Mouse (Mus musculus) heart, embryonic 15.5 days (tissue): ENCODE data around the gene Abhd12. TPM values are rescaled to one million over a fixed set of nuclear protein-coding genes. Genes with fewer than 3 reads are reported as not detected.

Experiments used
- ATAC-seq: fragments of 200-750 bp; cut with Nextera tagmentation; replicated peaks from 2 replicates; pipeline ENCODE4 v1.8.0; 2017; ENCODE audit warnings: low read depth, moderate TSS enrichment; ENCODE audit not compliant: insufficient number of reproducible peaks, insufficient read depth, low FRiP score
- H3K27ac ChIP-seq: fragments of 300-500 bp; sonication (generic); 2 replicates; pipeline ENCODE4 v1.5.1; 2015; ENCODE audit warnings: mild to moderate bottlenecking, inconsistent platforms
- H3K27me3 ChIP-seq: fragments of 300-500 bp; sonication (generic); 2 replicates; pipeline ENCODE4 v1.6.1; 2015; ENCODE audit warnings: inconsistent platforms
- H3K36me3 ChIP-seq: fragments of 300-500 bp; sonication (generic); 2 replicates; pipeline ENCODE4 v1.6.1; 2015; ENCODE audit warnings: mild to moderate bottlenecking, inconsistent platforms
- H3K4me1 ChIP-seq: fragments of 300-500 bp; sonication (generic); replicated peaks from 2 replicates; pipeline ENCODE4 v1.6.1; 2015; ENCODE audit warnings: inconsistent platforms
- H3K4me2 ChIP-seq: fragments of 300-500 bp; sonication (generic); 2 replicates; pipeline ENCODE4 v1.6.1; 2015; ENCODE audit warnings: inconsistent platforms, mild to moderate bottlenecking, moderate library complexity
- H3K4me3 ChIP-seq: fragments of 300-500 bp; sonication (generic); 2 replicates; pipeline ENCODE4 v1.5.1; 2015; ENCODE audit warnings: mild to moderate bottlenecking, inconsistent platforms
- H3K9ac ChIP-seq: fragments of 300-500 bp; sonication (generic); 2 replicates; pipeline ENCODE4 v1.6.1; 2015; ENCODE audit warnings: mild to moderate bottlenecking, inconsistent platforms
- H3K9me3 ChIP-seq: fragments of 300-500 bp; sonication (generic); replicated peaks from 2 replicates; pipeline ENCODE4 v1.6.1; 2016; ENCODE audit warnings: inconsistent platforms
- WGBS: fragments of 180-500 bp; shearing (Covaris S2); methylation state at CpG from one replicate; pipeline ENCODE4 v1.1.7; 2015; ENCODE audit warnings: mixed read lengths; 5-methylcytosine and 5-hydroxymethylcytosine counted together
- polyA plus RNA-seq: library from polyadenylated mRNA; unstranded; fragments of >200 nt; fragmentation: Nextera tagmentation; extraction: Ambion mirVana; gene quantifications from 2 replicates; pipeline ENCODE4 v1.2.1, GENCODE M21; 2015

Gene Abhd12
- polyA plus RNA-seq, 1 experiment from 2014 or later = 34.5 TPM

DNA sequence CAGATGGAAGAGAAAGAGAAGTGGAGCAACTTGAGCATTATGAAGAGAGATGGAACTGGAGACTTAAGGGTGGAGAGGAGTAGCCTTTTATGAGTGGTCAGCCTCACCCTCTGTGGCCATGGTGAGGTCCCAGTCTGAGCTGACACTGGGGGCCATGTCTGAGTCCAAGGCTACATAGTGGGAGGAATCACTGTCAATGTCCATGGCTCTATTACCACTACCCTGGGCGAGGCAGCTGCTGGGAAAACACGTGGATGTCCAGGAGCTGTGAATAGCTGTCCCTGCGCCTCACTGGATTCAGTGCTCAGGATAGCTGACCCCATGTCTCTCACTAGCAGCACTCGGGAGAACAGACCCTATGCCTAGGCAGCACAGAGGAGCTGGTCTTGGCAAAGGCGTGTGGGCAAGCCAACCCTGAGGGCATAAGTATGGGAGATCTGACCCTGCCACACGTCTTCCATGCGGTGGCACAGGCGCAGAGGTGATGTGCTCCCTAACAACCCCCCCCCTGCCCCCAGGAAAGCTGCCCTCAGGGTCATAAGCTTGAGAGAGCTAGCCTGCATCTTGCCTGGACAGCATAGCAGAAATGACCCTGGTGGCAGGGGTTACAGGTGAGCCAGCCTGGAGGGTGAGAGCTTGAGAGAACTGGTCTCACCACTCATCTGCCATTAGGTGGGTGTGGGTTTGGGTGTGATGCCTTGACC, 20.3 kb downstream of the Abhd12 start:
- no peak for ATAC-seq

DNA sequence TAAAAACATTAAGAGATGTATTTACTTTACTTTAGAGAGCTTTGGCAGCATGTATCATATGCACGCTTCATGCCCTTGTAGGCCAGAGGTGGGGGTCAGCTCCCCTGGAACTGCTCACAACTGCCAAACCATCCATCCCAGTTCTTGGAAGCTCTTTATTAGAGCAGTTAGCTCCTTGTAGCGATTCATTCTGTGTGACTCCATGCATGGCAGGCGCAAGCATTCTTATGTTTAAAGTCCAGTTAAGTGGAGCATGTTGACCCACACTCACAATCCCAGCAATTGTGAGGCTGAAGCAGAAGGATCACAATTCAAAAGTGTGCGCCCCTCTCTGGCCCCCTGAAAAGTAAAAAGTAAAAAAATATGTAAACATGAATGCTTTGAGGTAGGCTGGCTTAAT, 27.0 kb downstream of the Abhd12 start:
- H3K27ac ChIP-seq = no peak overlapping the region
- no peaks in the 10 kb centered on the region for H3K36me3 ChIP-seq
- no peaks in the 10 kb centered on the region for H3K27me3 ChIP-seq
- no peak for ATAC-seq
- peaks cover 5% of the 10 kb centered on the region; the same call in 1 of the 2 replicates for H3K4me1 ChIP-seq
- no peak overlapping the region for H3K4me2 ChIP-seq
- H3K9ac ChIP-seq = no peak overlapping the region
- 92% methylated on average over 4 of the region's 4 CpGs for WGBS
- H3K4me3 ChIP-seq = no peak overlapping the region
- no peaks in the 10 kb centered on the region for H3K9me3 ChIP-seq

More for the DNA sequence above, 20.3 kb downstream of the Abhd12 start:
- no peak overlapping the region for H3K9ac ChIP-seq
- no peak overlapping the region for H3K27ac ChIP-seq
- H3K27me3 ChIP-seq = no peaks in the 10 kb centered on the region
- no peaks in the 10 kb centered on the region for H3K36me3 ChIP-seq
- no peaks in the 10 kb centered on the region; the same call in 1 of the 2 replicates for H3K4me1 ChIP-seq
- no peak overlapping the region for H3K4me2 ChIP-seq
- H3K9me3 ChIP-seq = no peaks in the 10 kb centered on the region
- WGBS = 86% methylated on average over 8 of the region's 8 CpGs
- no peak overlapping the region for H3K4me3 ChIP-seq

DNA sequence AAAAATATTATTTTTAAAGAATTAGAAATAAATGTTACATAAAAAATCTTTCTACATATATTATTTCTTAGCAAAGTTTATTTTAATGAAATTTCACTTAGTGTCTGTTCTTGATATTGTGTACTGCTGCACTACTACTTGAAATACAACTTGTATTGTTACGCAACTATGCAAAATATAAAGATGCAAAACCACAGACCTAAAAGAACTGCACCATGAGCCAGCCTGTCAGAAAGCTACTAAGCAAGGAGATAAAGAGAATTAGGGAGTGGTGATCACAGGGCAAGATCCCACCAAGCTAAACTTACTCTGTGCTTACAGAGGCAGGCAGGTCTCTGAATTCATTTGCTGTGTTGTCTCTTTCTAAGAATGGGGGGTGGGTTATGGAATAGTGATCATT, 29.3 kb downstream of the Abhd12 start:
- Histone ChIP-seq H3K36me3 (no peaks in the 10 kb centered on the region), H3K4me3 (no peak overlapping the region), H3K9me3 (no peaks in the 10 kb centered on the region), H3K27me3 (no peaks in the 10 kb centered on the region), H3K9ac (no peak overlapping the region), H3K27ac (no peak overlapping the region), H3K4me1 (peaks cover 5% of the 10 kb centered on the region; the same call in 1 of the 2 replicates), H3K4me2 (no peak overlapping the region)
- 98% methylated on average over 1 of the region's 1 CpGs for WGBS
- no peak for ATAC-seq

DNA sequence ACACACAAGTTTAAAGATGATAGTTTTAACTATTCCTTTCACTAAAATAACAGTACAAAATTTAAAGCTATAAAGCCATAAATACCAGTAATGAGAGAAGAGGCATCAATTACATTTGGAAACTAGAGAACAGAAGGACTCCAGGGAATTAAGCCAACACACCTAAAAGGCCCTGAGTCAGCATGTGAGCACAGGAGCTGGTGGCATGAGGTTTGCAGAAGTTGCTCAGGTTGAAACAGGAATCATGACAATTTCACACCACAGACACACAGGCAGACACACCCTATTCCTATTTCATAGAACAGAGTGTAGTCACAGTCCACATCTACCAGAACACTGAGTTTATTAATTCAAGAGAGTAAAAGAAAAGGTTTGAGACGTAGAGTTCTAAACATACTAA, 30.0 kb downstream of the Abhd12 start:
- Histone ChIP-seq H3K9me3 (no peaks in the 10 kb centered on the region), H3K36me3 (no peaks in the 10 kb centered on the region), H3K27me3 (no peaks in the 10 kb centered on the region), H3K27ac (no peak overlapping the region), H3K4me2 (no peak overlapping the region), H3K4me1 (peaks cover 5% of the 10 kb centered on the region; the same call in 1 of the 2 replicates), H3K4me3 (no peak overlapping the region), H3K9ac (no peak overlapping the region)
- 78% methylated on average over 1 of the region's 1 CpGs for WGBS
- no peak for ATAC-seq

DNA sequence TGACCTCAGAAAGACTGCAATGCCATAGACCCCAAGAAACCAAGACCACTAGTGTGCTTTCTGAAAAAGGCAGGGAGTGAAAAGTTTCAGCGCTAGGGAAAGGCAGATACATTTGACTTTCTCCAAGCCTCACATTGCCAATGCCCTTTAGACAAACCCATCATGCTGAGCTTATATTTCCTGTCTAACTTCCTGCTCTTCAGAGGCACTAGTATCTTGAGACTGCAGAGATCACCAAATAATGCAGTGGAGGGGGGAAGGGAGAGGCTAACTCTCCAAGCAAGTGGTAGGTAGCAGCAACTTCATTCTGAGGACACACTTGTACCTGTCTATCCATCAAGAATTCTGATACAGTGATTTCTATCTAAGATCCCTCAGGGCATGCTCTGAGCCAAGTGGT, 35.1 kb downstream of the Abhd12 start:
- Histone ChIP-seq H3K27me3 (no peaks in the 10 kb centered on the region), H3K27ac (no peak overlapping the region), H3K4me1 (peaks cover 5% of the 10 kb centered on the region; the same call in 1 of the 2 replicates), H3K4me3 (no peak overlapping the region), H3K36me3 (no peaks in the 10 kb centered on the region), H3K9me3 (no peaks in the 10 kb centered on the region), H3K4me2 (no peak overlapping the region), H3K9ac (no peak overlapping the region)
- WGBS = 79% methylated on average over 1 of the region's 1 CpGs
- ATAC-seq = no peak

DNA sequence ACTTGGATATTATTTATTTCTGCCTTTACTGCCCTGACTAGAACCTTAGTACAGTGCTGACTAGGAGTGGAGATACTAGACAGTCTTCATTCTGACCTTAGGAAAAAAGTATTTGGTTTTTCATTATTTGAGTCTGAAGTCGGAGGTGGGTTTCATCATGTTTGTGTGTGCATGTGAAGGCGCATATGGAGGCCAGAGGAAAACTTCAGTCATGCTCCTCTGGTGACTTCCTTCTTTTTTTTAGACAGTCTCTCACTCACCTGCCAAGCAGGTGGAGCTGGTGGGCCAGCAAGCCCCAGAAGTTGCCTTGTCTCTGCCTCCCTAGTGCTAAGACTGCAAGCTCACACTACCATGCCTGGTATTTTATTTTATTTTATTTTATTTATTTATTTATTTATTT, 37.5 kb downstream of the Abhd12 start:
- no peak overlapping the region for H3K27ac ChIP-seq
- no peaks in the 10 kb centered on the region for H3K27me3 ChIP-seq
- WGBS = 96% methylated on average over 2 of the region's 2 CpGs
- H3K9ac ChIP-seq = no peak overlapping the region
- H3K4me1 ChIP-seq = no peaks in the 10 kb centered on the region
- no peak for ATAC-seq
- H3K9me3 ChIP-seq = no peaks in the 10 kb centered on the region
- H3K4me3 ChIP-seq = no peak overlapping the region
- H3K36me3 ChIP-seq = no peaks in the 10 kb centered on the region
- no peak overlapping the region for H3K4me2 ChIP-seq

DNA sequence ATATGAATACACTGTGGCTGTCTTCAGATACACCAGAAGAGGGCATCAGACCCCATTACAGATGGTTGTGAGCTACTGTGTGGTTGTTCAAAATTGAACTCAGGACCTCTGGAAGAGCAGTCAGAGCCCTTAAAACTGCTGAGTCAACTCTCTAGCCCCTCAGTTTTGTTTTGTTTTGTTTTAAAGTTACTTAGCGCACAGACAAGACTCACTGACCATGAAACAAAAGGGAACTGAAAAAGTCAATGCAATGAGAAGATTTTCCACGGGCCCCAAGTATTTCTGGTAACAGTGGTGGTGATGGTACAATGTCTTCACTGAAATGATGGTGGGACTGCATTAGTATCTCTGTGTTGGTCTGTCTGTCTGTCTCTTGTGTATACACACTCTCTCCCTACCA, 43.4 kb downstream of the Abhd12 start:
- no peak for ATAC-seq
- Histone ChIP-seq H3K27me3 (no peaks in the 10 kb centered on the region), H3K9me3 (no peaks in the 10 kb centered on the region), H3K4me1 (no peaks in the 10 kb centered on the region), H3K27ac (no peak overlapping the region), H3K9ac (no peak overlapping the region), H3K4me2 (no peak overlapping the region), H3K36me3 (no peaks in the 10 kb centered on the region), H3K4me3 (no peak overlapping the region)
- 79% methylated on average over 2 of the region's 2 CpGs for WGBS

DNA sequence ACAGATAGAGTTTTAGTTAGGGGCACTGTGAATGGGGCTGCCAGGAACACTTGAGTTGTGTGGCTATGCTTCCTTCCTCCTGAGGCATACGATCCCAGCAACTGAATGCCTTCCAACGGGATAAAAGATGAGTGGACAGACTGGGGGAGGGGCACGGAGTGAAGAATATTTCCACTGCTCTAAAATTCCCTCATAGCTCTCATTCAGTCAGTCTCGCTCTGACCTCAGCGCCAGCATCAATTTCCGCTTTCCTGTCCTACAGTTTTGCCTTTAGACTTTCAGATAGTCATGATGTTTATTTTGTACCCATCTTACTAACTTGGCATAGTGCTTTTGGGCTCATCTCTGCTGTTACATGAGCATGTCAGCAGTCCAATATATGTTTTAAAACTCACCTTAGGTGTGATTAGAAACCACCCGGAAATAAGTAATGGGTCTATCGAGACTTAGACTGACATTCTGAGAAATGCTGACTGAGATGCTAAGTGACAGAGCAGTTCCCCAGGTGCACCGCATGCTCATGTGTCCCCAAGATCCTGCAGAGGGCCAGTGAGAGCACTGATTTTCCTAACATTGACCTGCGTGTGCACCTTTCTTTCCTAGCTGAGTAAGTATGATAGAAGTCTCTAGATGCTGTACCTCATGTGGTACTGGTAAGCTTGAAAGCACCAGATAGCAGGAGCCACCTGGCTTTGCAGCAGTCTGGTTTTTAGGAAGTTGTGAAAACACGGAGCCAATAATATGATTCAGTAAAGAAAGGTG, 44.7 kb downstream of the Abhd12 start:
- Histone ChIP-seq H3K27me3 (no peaks in the 10 kb centered on the region), H3K9me3 (no peaks in the 10 kb centered on the region), H3K4me2 (no peak overlapping the region), H3K36me3 (no peaks in the 10 kb centered on the region), H3K9ac (no peak overlapping the region), H3K27ac (no peak overlapping the region), H3K4me1 (no peaks in the 10 kb centered on the region), H3K4me3 (no peak overlapping the region)
- ATAC-seq = no peak
- 70% methylated on average over 11 of the region's 11 CpGs for WGBS

DNA sequence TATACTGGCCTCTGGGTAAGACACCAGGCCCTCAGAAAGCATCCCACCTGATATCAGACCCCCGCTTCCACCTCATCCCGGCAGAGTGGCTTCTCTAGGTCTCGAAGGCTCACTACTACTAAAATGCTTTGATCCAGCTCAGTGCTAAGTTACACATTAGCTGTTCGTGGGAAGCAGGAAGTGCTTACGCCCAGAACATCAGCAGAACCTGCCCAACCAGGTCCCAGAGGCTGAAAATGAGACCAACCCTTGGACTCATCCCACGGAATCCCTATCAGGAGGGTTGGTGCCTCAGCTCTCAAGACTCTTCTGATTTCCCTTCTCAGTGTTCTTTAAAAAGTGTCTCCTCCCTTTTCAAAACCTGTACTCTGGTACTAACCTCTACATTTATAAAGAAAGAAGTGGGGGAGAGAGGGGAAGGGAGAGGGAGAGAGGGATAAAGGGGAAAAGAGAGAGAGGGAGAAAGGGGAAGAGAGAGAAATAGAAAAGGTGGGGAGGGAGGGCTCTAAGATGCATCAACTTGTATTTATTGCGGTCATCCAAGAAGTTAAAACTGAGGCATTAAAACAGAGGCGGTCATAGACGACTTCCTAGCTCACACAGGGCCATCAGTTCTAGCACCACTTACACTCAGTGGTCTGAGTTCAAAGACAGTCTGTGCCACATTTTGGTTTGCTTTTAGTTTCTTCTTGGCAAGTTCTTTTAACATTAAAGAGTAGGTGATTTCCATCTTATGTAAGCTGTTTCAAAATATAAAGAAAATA, 45.6 kb downstream of the Abhd12 start:
- Histone ChIP-seq H3K4me3 (no peak overlapping the region), H3K4me1 (no peaks in the 10 kb centered on the region), H3K9ac (no peak overlapping the region), H3K4me2 (no peak overlapping the region), H3K9me3 (no peaks in the 10 kb centered on the region), H3K36me3 (no peaks in the 10 kb centered on the region), H3K27ac (no peak overlapping the region), H3K27me3 (no peaks in the 10 kb centered on the region)
- 74% methylated on average over 9 of the region's 9 CpGs for WGBS
- no peak for ATAC-seq

DNA sequence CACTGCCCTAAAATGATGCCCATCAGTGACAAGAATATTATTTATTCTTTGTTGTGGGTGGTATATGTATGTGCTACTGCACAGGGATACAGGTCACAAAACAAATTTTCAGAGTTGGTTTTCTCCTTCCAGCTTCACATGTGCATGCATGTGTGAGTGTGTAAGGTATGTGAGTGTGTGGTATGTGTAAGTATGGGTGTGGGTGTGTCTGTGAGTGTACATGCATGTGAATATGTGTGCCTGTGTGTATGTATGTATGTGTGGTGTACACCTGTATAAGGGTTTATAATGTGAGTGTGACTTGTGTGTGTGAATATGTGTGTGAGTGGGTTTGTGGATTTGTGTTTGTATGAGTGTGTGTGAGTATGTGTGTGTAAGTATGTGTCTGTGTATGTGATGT, 49.4 kb downstream of the Abhd12 start:
- Histone ChIP-seq H3K4me2 (no peak overlapping the region), H3K4me1 (no peaks in the 10 kb centered on the region), H3K27ac (no peak overlapping the region), H3K4me3 (no peak overlapping the region), H3K27me3 (no peaks in the 10 kb centered on the region), H3K9me3 (no peaks in the 10 kb centered on the region), H3K36me3 (no peaks in the 10 kb centered on the region), H3K9ac (no peak overlapping the region)
- ATAC-seq = no peak

DNA sequence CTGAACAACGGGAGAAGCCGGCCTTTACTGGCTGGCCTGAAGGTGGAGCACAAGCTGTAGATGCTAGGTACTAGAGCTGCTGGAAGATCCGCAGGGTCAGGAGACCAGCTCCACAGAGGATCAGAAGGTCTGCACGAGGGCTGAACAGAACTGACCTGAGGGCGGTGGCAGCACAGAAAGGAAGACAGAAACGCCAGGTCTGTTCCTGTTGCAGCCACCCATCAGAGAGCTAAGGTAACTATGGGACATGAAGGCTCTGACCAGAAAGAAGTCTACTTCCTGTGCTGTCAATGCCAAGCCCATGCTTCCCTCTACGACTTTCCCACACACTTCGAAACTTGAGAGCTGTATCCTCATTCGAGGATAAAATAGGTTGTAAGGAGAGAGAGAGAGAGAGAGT, 53.3 kb downstream of the Abhd12 start:
- Histone ChIP-seq H3K27ac (no peak overlapping the region), H3K27me3 (no peaks in the 10 kb centered on the region), H3K4me1 (peaks cover 2% of the 10 kb centered on the region; the same call in 1 of the 2 replicates), H3K9ac (no peak overlapping the region), H3K4me2 (no peak overlapping the region), H3K9me3 (no peaks in the 10 kb centered on the region), H3K4me3 (no peak overlapping the region), H3K36me3 (no peaks in the 10 kb centered on the region)
- no peak for ATAC-seq
- 51% methylated on average over 9 of the region's 9 CpGs for WGBS
